Mouse (Mus musculus): ENCODE data around the gene E330014E10Rik.
"Not testable (repeated sequence)": the region's sequence is repeated elsewhere in the genome, so short reads cannot be mapped to it uniquely, and the experiment has no call there.

Gene E330014E10Rik

DNA sequence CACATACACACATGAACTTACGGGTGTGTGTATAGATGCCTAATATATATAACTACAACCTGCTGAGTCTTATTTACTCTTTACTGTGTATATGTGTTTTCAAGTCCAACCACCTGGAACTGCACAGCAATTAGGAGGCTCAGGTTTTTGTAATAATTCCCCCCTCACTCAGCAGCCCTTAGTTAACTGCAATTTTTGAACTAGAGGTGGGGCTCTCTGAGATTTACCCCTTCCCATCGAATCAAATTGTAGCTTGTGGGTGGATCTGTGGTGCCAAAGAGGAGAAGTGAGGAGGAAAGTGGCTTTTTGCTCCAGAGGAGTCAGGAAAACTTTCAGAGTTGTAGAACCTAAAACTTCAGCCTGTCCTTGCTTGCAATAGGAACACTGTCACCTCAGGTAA is at the start of gene E330014E10Rik:
TSS of gene E330014E10Rik (plus strand) at position 301 of the 400 bp plus-strand sequence.
- not testable (repeated sequence) for DNase-seq

DNA sequence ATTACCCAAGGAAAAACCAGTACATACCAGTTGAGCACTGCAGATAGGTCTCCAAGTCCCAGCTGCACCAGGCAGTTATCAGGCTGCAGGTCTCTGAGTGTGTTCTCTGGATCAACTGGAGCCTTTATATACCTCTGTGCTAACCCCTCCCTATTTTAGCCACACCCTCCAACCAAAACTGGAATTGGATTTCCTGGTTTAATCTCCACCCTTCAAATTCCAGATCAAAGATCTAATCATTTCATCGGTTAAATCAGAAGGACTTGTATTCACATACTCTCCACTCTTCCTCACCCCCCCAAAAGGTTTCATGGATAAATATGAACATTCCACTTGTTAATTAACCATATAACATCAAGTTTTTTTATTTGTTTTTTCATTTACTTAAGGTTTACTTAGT is 39.7 kb upstream of the E330014E10Rik start, which contains the start of gene Gm7978:
TSS of gene Gm7978 (minus strand) at position 101 of the 400 bp plus-strand sequence.
- DNase-seq, result not testable (repeated sequence)

DNA sequence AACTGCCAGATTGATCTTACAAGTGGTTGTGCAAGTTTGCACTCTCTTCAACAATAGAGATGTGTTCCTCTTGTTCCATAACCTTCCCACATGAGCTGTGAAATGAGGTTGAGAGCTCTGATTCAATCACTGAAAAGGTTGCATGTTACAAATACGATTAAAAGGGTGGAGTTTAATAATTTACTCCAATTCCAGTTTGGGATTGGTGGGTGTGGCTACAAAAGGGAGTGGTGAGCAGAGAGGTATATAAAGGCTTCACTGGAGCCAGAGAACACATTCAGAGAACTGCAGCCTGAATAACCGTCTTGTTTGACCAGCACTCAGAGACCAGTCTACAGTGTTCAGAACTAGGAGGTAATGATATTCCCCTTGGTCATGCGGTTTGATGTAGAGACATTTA is 34.1 kb upstream of the E330014E10Rik start, which contains the start of gene Gm7982:
TSS of gene Gm7982 (plus strand) at position 301 of the 400 bp plus-strand sequence.
- DNase-seq, result not testable (repeated sequence)

DNA sequence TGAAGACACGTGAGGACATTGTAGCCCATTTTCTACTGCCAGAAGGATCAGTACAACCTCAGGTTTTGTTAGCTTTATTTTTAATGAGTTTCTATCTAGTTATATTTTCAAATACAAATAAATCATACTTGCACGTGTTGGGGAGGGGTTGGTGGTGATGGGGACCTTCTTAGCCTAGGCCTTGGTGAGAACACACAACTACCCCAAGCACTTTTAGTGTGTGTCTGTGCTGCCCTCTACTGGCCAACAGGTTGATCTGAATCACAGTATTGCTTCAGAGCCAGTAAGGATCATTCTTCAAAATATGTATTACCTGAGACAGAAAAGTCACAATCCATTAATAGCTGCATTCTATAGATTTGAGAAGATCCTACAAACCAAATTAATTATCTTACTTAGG is 35.1 kb downstream of the E330014E10Rik start:
- not testable (repeated sequence) for DNase-seq

DNA sequence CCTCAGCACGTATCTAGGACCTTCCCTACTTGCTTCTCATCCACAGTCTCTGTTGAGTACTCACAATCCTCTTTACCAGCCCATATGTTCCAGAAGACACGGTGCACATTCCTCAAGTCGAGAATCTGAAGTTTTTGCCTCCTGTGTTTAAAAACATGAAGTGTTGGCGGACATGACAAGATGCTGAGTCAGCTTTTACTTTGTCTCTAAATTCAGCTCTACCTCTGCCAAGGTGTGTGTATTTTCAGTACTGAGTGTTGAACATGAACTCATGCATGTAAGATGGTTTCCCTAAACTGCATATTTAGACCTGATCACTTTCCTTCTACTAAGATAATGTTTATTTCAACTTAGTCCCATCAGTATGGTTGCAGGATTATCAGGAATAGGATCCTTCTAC is 60.8 kb downstream of the E330014E10Rik start:
- no peak for DNase-seq

DNA sequence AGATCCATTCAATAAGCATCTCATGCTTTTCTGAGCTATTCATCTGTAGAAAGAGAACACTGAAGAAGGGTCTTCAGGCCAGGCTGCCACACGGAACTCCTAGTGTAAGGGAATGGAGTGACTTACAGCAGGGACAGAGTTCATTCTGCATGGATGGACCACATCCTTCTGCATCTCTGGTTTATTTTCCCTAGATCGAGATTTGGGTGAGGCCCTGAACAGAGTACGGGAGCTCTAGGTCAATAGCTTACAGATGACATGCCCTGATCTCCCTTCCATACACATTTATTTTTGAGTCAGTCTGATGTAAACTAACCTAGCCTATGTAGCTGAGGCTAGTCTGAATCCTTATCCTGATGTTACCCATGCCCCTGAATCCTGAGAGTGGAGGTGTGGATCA is 78.2 kb downstream of the E330014E10Rik start:
- no peak for DNase-seq
